Mouse (Mus musculus) liver, embryonic 14.5 days (tissue): ENCODE measurements around the gene Letm1.

Source experiments
- CTCF ChIP-seq: IDR thresholded peaks from 2 replicates; pipeline ENCODE4 v1.5.1; 2016; ENCODE audit warnings: antibody characterized with exemption, low read depth, control low read depth
- EP300 ChIP-seq: IDR thresholded peaks from 2 replicates; pipeline ENCODE4 v1.6.1; 2016; ENCODE audit warnings: antibody characterized with exemption, low read depth

DNA sequence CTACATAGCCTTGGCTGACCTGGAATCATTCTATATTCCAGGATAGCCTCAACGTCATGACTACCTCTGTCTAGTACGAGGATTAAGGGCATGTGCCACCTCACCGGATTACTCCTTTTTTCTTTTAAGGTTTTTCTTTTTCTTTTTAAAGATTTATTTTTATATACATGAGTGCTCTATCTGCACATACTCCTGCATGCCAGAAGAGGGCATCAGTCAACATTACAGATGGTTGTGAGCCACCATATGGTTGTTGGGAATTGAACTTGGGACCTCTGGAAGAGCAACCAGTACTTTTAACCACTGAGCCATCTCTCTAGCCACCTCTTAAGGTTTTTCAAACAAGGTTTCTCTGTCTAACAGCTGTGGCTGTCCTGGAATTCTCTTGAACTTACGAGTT, 28.9 kb upstream of the Letm1 start:
- peak; percentile 30; the same call in 1 of the 2 replicates for TF ChIP-seq CTCF
- no peak for TF ChIP-seq EP300
